Mouse (Mus musculus) hindbrain, embryonic 14.5 days (tissue): ENCODE measurements around the gene Sfmbt1. TPM values are rescaled to one million over a fixed set of nuclear protein-coding genes. Genes with fewer than 3 reads are reported as not detected.

Source experiments
- ATAC-seq: fragments of 200-750 bp; cut with Nextera tagmentation; 2 replicates; pipeline ENCODE4 v1.8.0; 2017; ENCODE audit warnings: moderate number of reproducible peaks, mild to moderate bottlenecking, moderate TSS enrichment, moderate library complexity; ENCODE audit not compliant: low FRiP score
- DNase-seq: peaks from one replicate; pipeline ENCODE4 v3.0.0-alpha.2; 2015; ENCODE audit warnings: low spot score
- H3K27ac ChIP-seq: fragments of 300-500 bp; sonication (generic); 2 replicates; pipeline ENCODE4 v1.5.1; 2014; ENCODE audit warnings: mild to moderate bottlenecking, moderate library complexity
- H3K27me3 ChIP-seq: fragments of 300-500 bp; sonication (generic); 2 replicates; pipeline ENCODE4 v1.6.1; 2014; ENCODE audit warnings: mild to moderate bottlenecking, low read length, mixed read lengths; ENCODE audit not compliant: control insufficient read depth, insufficient read depth
- H3K36me3 ChIP-seq: fragments of 300-500 bp; sonication (generic); replicated peaks from 2 replicates; pipeline ENCODE4 v1.6.1; 2014; ENCODE audit not compliant: control insufficient read depth, insufficient read depth
- H3K4me1 ChIP-seq: fragments of 300-500 bp; sonication (generic); replicated peaks from 2 replicates; pipeline ENCODE4 v1.6.1; 2014; ENCODE audit warnings: antibody characterized with exemption, low read length, mixed read lengths; ENCODE audit not compliant: control insufficient read depth, insufficient read depth
- H3K4me2 ChIP-seq: fragments of 300-500 bp; sonication (generic); replicated peaks from 2 replicates; pipeline ENCODE4 v1.6.1; 2014; ENCODE audit warnings: mild to moderate bottlenecking, moderate library complexity
- H3K4me3 ChIP-seq: fragments of 300-500 bp; sonication (generic); replicated peaks from 2 replicates; pipeline ENCODE4 v1.5.1; 2014; ENCODE audit warnings: mild to moderate bottlenecking, low read length
- H3K9ac ChIP-seq: fragments of 300-500 bp; sonication (generic); 2 replicates; pipeline ENCODE4 v1.6.1; 2014
- H3K9me3 ChIP-seq: fragments of 300-500 bp; sonication (generic); 2 replicates; pipeline ENCODE4 v1.6.1; 2016; ENCODE audit warnings: low read length; ENCODE audit not compliant: control insufficient read depth
- WGBS: fragments of 180-500 bp; shearing (Covaris S2); extraction: QIAGEN DNeasy Blood & Tissue Kit; methylation state at CpG from one replicate; pipeline ENCODE4 v1.1.7; 2014; 5-methylcytosine and 5-hydroxymethylcytosine counted together
- polyA plus RNA-seq: library from polyadenylated mRNA; unstranded; fragments of >200 nt; fragmentation: Nextera tagmentation; extraction: Ambion mirVana; gene quantifications from 2 replicates; pipeline ENCODE4 v1.2.1, GENCODE M21; 2014

The Sfmbt1 gene
- polyA plus RNA-seq, 1 experiment from 2014 or later: 20.0 TPM

- no peaks in the 10 kb centered on the region for H3K9me3 ChIP-seq
- no peak overlapping the region for H3K9ac ChIP-seq
- H3K27ac ChIP-seq: no peak overlapping the region
- 73% methylated on average over 4 of the region's 4 CpGs for WGBS
- no peak overlapping the region for H3K4me3 ChIP-seq
- DNase-seq: no peak
- no peaks in the 10 kb centered on the region for H3K27me3 ChIP-seq
- H3K36me3 ChIP-seq: no peaks in the 10 kb centered on the region
- H3K4me2 ChIP-seq: no peak overlapping the region
- H3K4me1 ChIP-seq: peaks cover 16% of the 10 kb centered on the region
- ATAC-seq: no peak
These were observed 112.8 kb downstream of the Sfmbt1 start for GRCm38 (mm10) chr14:30827480-30827879.

- Histone ChIP-seq H3K9me3 (no peaks in the 10 kb centered on the region), H3K36me3 (no peaks in the 10 kb centered on the region), H3K4me1 (peaks cover 16% of the 10 kb centered on the region), H3K9ac (no peak overlapping the region), H3K27ac (no peak overlapping the region), H3K4me3 (no peak overlapping the region), H3K27me3 (no peaks in the 10 kb centered on the region), H3K4me2 (no peak overlapping the region)
- no peak for ATAC-seq
- 94% methylated on average over 4 of the region's 4 CpGs for WGBS
- DNase-seq: no peak
These were observed 113.4 kb downstream of the Sfmbt1 start for GRCm38 (mm10) chr14:30828077-30828476.

GRCm38 (mm10) chr14:30828635-30829460 is 114.2 kb downstream of the Sfmbt1 start:
- Histone ChIP-seq H3K9ac (no peak overlapping the region), H3K4me2 (no peak overlapping the region), H3K4me3 (no peak overlapping the region), H3K27me3 (no peaks in the 10 kb centered on the region), H3K36me3 (no peaks in the 10 kb centered on the region), H3K4me1 (peaks cover 16% of the 10 kb centered on the region), H3K27ac (no peak overlapping the region), H3K9me3 (no peaks in the 10 kb centered on the region)
- DNase-seq (no peak), ATAC-seq (no peak)
- WGBS: 88% methylated on average over 11 of the region's 11 CpGs

- Histone ChIP-seq H3K4me1 (no peaks in the 10 kb centered on the region), H3K4me2 (no peak overlapping the region), H3K27ac (no peak overlapping the region), H3K27me3 (no peaks in the 10 kb centered on the region), H3K4me3 (no peak overlapping the region), H3K9me3 (no peaks in the 10 kb centered on the region), H3K9ac (no peak overlapping the region), H3K36me3 (peaks cover 9% of the 10 kb centered on the region)
- DNase-seq (no peak), ATAC-seq (no peak)
- WGBS: 91% methylated on average over 14 of the region's 14 CpGs
These were observed 122.9 kb downstream of the Sfmbt1 start for GRCm38 (mm10) chr14:30837416-30837996.

- DNase-seq (no peak), ATAC-seq (no peak)
- no peak overlapping the region for H3K4me3 ChIP-seq
- H3K27ac ChIP-seq: no peak overlapping the region
- H3K4me1 ChIP-seq: no peaks in the 10 kb centered on the region
- H3K9me3 ChIP-seq: no peaks in the 10 kb centered on the region
- no peak overlapping the region for H3K9ac ChIP-seq
- no peaks in the 10 kb centered on the region for H3K27me3 ChIP-seq
- WGBS: 95% methylated on average over 3 of the region's 3 CpGs
- H3K4me2 ChIP-seq: no peak overlapping the region
- H3K36me3 ChIP-seq: no peaks in the 10 kb centered on the region
These were observed 129.1 kb downstream of the Sfmbt1 start for GRCm38 (mm10) chr14:30843701-30844100.

- no peaks in the 10 kb centered on the region for H3K27me3 ChIP-seq
- DNase-seq: no peak
- H3K4me3 ChIP-seq: no peak overlapping the region
- H3K36me3 ChIP-seq: no peaks in the 10 kb centered on the region
- ATAC-seq: no peak
- 80% methylated on average over 5 of the region's 5 CpGs for WGBS
- H3K4me2 ChIP-seq: no peak overlapping the region
- H3K9ac ChIP-seq: no peak overlapping the region
- H3K9me3 ChIP-seq: no peaks in the 10 kb centered on the region
- H3K27ac ChIP-seq: no peak overlapping the region
- no peaks in the 10 kb centered on the region for H3K4me1 ChIP-seq
These were observed 135.9 kb downstream of the Sfmbt1 start for GRCm38 (mm10) chr14:30850504-30850903.

- no peak overlapping the region for H3K4me3 ChIP-seq
- ATAC-seq (no peak), DNase-seq (no peak)
- no peaks in the 10 kb centered on the region for H3K4me1 ChIP-seq
- H3K27me3 ChIP-seq: no peaks in the 10 kb centered on the region
- no peaks in the 10 kb centered on the region for H3K9me3 ChIP-seq
- H3K36me3 ChIP-seq: no peaks in the 10 kb centered on the region
- no peak overlapping the region for H3K9ac ChIP-seq
- WGBS: 92% methylated on average over 5 of the region's 5 CpGs
- H3K27ac ChIP-seq: no peak overlapping the region
- no peak overlapping the region for H3K4me2 ChIP-seq
These were observed 137.7 kb downstream of the Sfmbt1 start for GRCm38 (mm10) chr14:30852325-30852724.

- no peaks in the 10 kb centered on the region for H3K36me3 ChIP-seq
- no peak overlapping the region for H3K4me3 ChIP-seq
- ATAC-seq (no peak), DNase-seq (no peak)
- H3K4me1 ChIP-seq: no peaks in the 10 kb centered on the region
- H3K4me2 ChIP-seq: no peak overlapping the region
- WGBS: 95% methylated on average over 3 of the region's 3 CpGs
- no peak overlapping the region for H3K9ac ChIP-seq
- no peak overlapping the region for H3K27ac ChIP-seq
- no peaks in the 10 kb centered on the region for H3K9me3 ChIP-seq
- no peaks in the 10 kb centered on the region for H3K27me3 ChIP-seq
These were observed 140.7 kb downstream of the Sfmbt1 start for GRCm38 (mm10) chr14:30855316-30855715.

GRCm38 (mm10) chr14:30856885-30857507 is 142.3 kb downstream of the Sfmbt1 start:
- no peaks in the 10 kb centered on the region for H3K36me3 ChIP-seq
- no peaks in the 10 kb centered on the region for H3K27me3 ChIP-seq
- no peak overlapping the region for H3K27ac ChIP-seq
- WGBS: 90% methylated on average over 10 of the region's 10 CpGs
- no peak overlapping the region for H3K4me2 ChIP-seq
- H3K9me3 ChIP-seq: no peaks in the 10 kb centered on the region
- ATAC-seq (no peak), DNase-seq (no peak)
- no peak overlapping the region for H3K9ac ChIP-seq
- no peak overlapping the region for H3K4me3 ChIP-seq
- H3K4me1 ChIP-seq: no peaks in the 10 kb centered on the region
